Mouse (Mus musculus) spleen, postnatal 14 days (tissue): ENCODE data around the gene Ss18l2.

Experiments
- DNase-seq, 2 experiments: peaks; one replicate each; pipeline ENCODE4 v3.0.0; 2021 to 2022; ENCODE audit warnings: low spot score in 2 of 2

Ss18l2 gene

GRCm38 (mm10) chr9:121759091-121760081 lies 49.3 kb downstream of the Ss18l2 start, which contains the start of gene Zfp651:
Gene Zfp651 (plus strand): TSS chr9:121759330.
- no peak for DNase-seq

- no peak for DNase-seq
These were observed 50.4 kb downstream of the Ss18l2 start for GRCm38 (mm10) chr9:121760271-121761090.

- no peak for DNase-seq
These were observed 51.0 kb downstream of the Ss18l2 start for GRCm38 (mm10) chr9:121761091-121761665.

- no peak for DNase-seq
These were observed 51.7 kb downstream of the Ss18l2 start for GRCm38 (mm10) chr9:121761787-121762186.

GRCm38 (mm10) chr9:121762248-121762647 lies 52.1 kb downstream of the Ss18l2 start:
- no peak for DNase-seq

- DNase-seq, result no peak
These were observed 52.6 kb downstream of the Ss18l2 start for GRCm38 (mm10) chr9:121762761-121763160.
